Mouse (Mus musculus): Measurements from ENCODE around the gene Spink8.
"Not testable (repeated sequence)": the region's sequence is repeated elsewhere in the genome, so short reads cannot be mapped to it uniquely, and the experiment has no call there.

Spink8 gene

GRCm38 (mm10) chr9:109811980-109812379 lies at the start of gene Spink8:
TSS of gene Spink8 (plus strand) at chr9:109812280.
- no peak for DNase-seq (ENCODE audit: low spot score in 2 of 2)

GRCm38 (mm10) chr9:109766841-109767240 lies 45.2 kb upstream of the Spink8 start:
- DNase-seq (ENCODE audit: low spot score in 2 of 2), result not testable (repeated sequence)

- DNase-seq (ENCODE audit: low spot score in 2 of 2), result not testable (repeated sequence)
Observed at GRCm38 (mm10) chr9:109790570-109790969, 21.5 kb upstream of the Spink8 start, which contains the start of gene Fbxw27. TSS of gene Fbxw27 (minus strand) at chr9:109790670.

- no peak for DNase-seq (ENCODE audit: low spot score in 2 of 2)
Observed at GRCm38 (mm10) chr9:109795221-109795620, 16.9 kb upstream of the Spink8 start.

GRCm38 (mm10) chr9:109795811-109796210 lies 16.3 kb upstream of the Spink8 start:
- no peak for DNase-seq (ENCODE audit: low spot score in 2 of 2)

GRCm38 (mm10) chr9:109798051-109798450 lies 14.0 kb upstream of the Spink8 start:
- no peak for DNase-seq (ENCODE audit: low spot score in 2 of 2)

- not testable (repeated sequence) for DNase-seq (ENCODE audit: low spot score in 2 of 2)
Observed at GRCm38 (mm10) chr9:109805596-109805995, 6.5 kb upstream of the Spink8 start.

GRCm38 (mm10) chr9:109806260-109806659 lies 5.8 kb upstream of the Spink8 start:
- no peak for DNase-seq (ENCODE audit: low spot score in 2 of 2)

GRCm38 (mm10) chr9:109806695-109807293 lies 5.3 kb upstream of the Spink8 start:
- DNase-seq (ENCODE audit: low spot score in 2 of 2), result no peak

GRCm38 (mm10) chr9:109807898-109808297 lies 4.2 kb upstream of the Spink8 start:
- no peak for DNase-seq (ENCODE audit: low spot score in 2 of 2)

GRCm38 (mm10) chr9:109813424-109813823 lies 1.3 kb downstream of the Spink8 start:
- DNase-seq (ENCODE audit: low spot score in 2 of 2), result no peak

- no peak for DNase-seq (ENCODE audit: low spot score in 2 of 2)
Observed at GRCm38 (mm10) chr9:109816341-109816740, 4.3 kb downstream of the Spink8 start.

- DNase-seq (ENCODE audit: low spot score in 2 of 2), result no peak
Observed at GRCm38 (mm10) chr9:109825739-109826138, 13.7 kb downstream of the Spink8 start.

GRCm38 (mm10) chr9:109826181-109826580 lies 14.1 kb downstream of the Spink8 start:
- DNase-seq (ENCODE audit: low spot score in 2 of 2), result no peak

GRCm38 (mm10) chr9:109832391-109833087 lies 20.5 kb downstream of the Spink8 start, which contains the start of gene Nme6:
TSS of gene Nme6 (plus strand) at chr9:109832749.
- peak; percentile 80 to 81 for DNase-seq (ENCODE audit: low spot score in 2 of 2)

- DNase-seq (ENCODE audit: low spot score in 2 of 2), result no peak
Observed at GRCm38 (mm10) chr9:109833088-109833412, 21.0 kb downstream of the Spink8 start.

- peak in 1 of 2 experiments; percentile 25 for DNase-seq (ENCODE audit: low spot score in 2 of 2)
Observed at GRCm38 (mm10) chr9:109849312-109849758, 37.3 kb downstream of the Spink8 start, which contains the start of gene Camp. TSS of gene Camp (minus strand) at chr9:109849617.

- DNase-seq (ENCODE audit: low spot score in 2 of 2), result no peak
Observed at GRCm38 (mm10) chr9:109850099-109850498, 38.0 kb downstream of the Spink8 start.

GRCm38 (mm10) chr9:109854341-109854740 lies 42.3 kb downstream of the Spink8 start:
- no peak for DNase-seq (ENCODE audit: low spot score in 2 of 2)

GRCm38 (mm10) chr9:109855947-109856346 lies 43.9 kb downstream of the Spink8 start:
- DNase-seq (ENCODE audit: low spot score in 2 of 2), result no peak

GRCm38 (mm10) chr9:109862397-109863044 lies 50.4 kb downstream of the Spink8 start:
- peak; percentile 57 to 72 for DNase-seq (ENCODE audit: low spot score in 2 of 2)

GRCm38 (mm10) chr9:109863085-109863484 lies 51.0 kb downstream of the Spink8 start:
- DNase-seq (ENCODE audit: low spot score in 2 of 2), result no peak

GRCm38 (mm10) chr9:109866218-109866617 lies 54.1 kb downstream of the Spink8 start:
- DNase-seq (ENCODE audit: low spot score in 2 of 2), result no peak
